Comparison of ENCODE assay signal across 19 mouse cellular contexts in genomic region chr4:140385226-140385625, GRCm38 (mm10).
DNase-seq lines count a peak whose midpoint lies in the region; ATAC-seq lines count a peak whose summit lies in the region.
"Had no signal": no experiment of that assay in that cellular context is flagged by ENCODE, and none has a peak within 500 bp of the region (broad histone marks: within the 10 kb centered on the region; RNA-seq: fewer than 3 reads in every experiment).

No protein-coding gene starts in this region.

- no peak overlapping the region for H3K4me3 ChIP-seq in forebrain, embryonic 15.5 days
- H3K4me3 ChIP-seq: embryonic facial prominence, embryonic 10.5 days; forebrain, embryonic 13.5 days; gastrocnemius, adult 2 months; heart, embryonic 13.5 days; hindbrain, embryonic 10.5 days had no signal

- no peaks in the 10 kb centered on the region for H3K36me3 ChIP-seq in forebrain, embryonic 15.5 days
- H3K36me3 ChIP-seq: embryonic facial prominence, embryonic 10.5 days; heart, embryonic 13.5 days; hindbrain, embryonic 10.5 days had no signal

- no peaks in the 10 kb centered on the region for H3K9me3 ChIP-seq in forebrain, embryonic 15.5 days
- H3K9me3 ChIP-seq: embryonic facial prominence, embryonic 10.5 days; hindbrain, embryonic 10.5 days had no signal

- no peak for ATAC-seq in forebrain, embryonic 15.5 days (replicated peaks)
- ATAC-seq: activated CD4-positive, CD25-positive, alpha-beta regulatory T cell, adult 4 months; forebrain, embryonic 13.5 days; inflammation-experienced regulatory T-cells, adult 6 months; intestine, postnatal 0 days; Patski had no signal

- no peak overlapping the region for H3K9ac ChIP-seq in forebrain, embryonic 15.5 days (replicated peaks)
- H3K9ac ChIP-seq: forebrain, embryonic 13.5 days; heart, embryonic 13.5 days; hindbrain, embryonic 14.5 days had no signal

- H3K4me1 ChIP-seq in forebrain, embryonic 15.5 days, result peaks cover 13% of the 10 kb centered on the region

- no peak overlapping the region for H3K4me2 ChIP-seq in forebrain, embryonic 15.5 days (replicated peaks)
- H3K4me2 ChIP-seq: forebrain, embryonic 13.5 days; heart, embryonic 13.5 days; hindbrain, embryonic 14.5 days had no signal

- 89% methylated on average over 14 of the region's 14 CpGs for WGBS in forebrain, embryonic 15.5 days

- intact Hi-C loops in heart, postnatal 14 days (cut with DNase I), result no loop called here

- peak; percentile 65 for DNase-seq in cerebellum, adult 11-12 months
- DNase-seq in cerebellum, postnatal 4 days (ENCODE audit: low spot score in 2 of 2), result no peak
- DNase-seq in brain, adult 2 months (ENCODE audit: low read depth, low spot score), result peak; percentile 40
- peak; percentile 60 for DNase-seq in cerebellum, adult 9-10 months
- peak; percentile 62 to 77 for DNase-seq in cerebellum, postnatal 25 days
- no peak for DNase-seq in layer of hippocampus, adult 8-10 months (ENCODE audit: low spot score in 2 of 2)
- no peak for DNase-seq in heart, postnatal 14 days
- DNase-seq: gastrocnemius, adult 2 months; gastrocnemius, postnatal 25 days had no signal

- 0 out of 2 replicates have a peak, but pooled peaks cover 2% of the 10 kb centered on the region for H3K27me3 ChIP-seq in forebrain, embryonic 15.5 days

- no peak overlapping the region for H3K27ac ChIP-seq in forebrain, embryonic 15.5 days (replicated peaks)
- H3K27ac ChIP-seq: embryonic facial prominence, embryonic 10.5 days; forebrain, embryonic 13.5 days; gastrocnemius, adult 2 months; heart, embryonic 13.5 days; hindbrain, embryonic 10.5 days; hindbrain, embryonic 14.5 days had no signal

Comparison
In these comparisons a context has a peak if more than half of its experiments do, and no peak if none do; other contexts are left out.
1. DNase-seq: peak in cerebellum, adult 11-12 months (single experiment), brain, adult 2 months (single experiment), cerebellum, adult 9-10 months (single experiment) and cerebellum, postnatal 25 days (2 of 2); none in cerebellum, postnatal 4 days (0 of 2), layer of hippocampus, adult 8-10 months (0 of 2) and heart, postnatal 14 days (0 of 2).